Mouse (Mus musculus) MEL (cell line): Measurements from ENCODE around the gene Zmynd10. TPM values are rescaled to one million over a fixed set of nuclear protein-coding genes. Genes with fewer than 3 reads are reported as not detected.

Experiments used
- DNase-seq: peaks from one replicate; pipeline ENCODE4 v3.0.0; 2011; ENCODE audit warnings: low read depth, low spot score
- H3K27ac ChIP-seq: 2 replicates; pipeline ENCODE4 v1.5.1; 2012; ENCODE audit warnings: low read depth, mild to moderate bottlenecking, control low read depth, low read length, moderate library complexity; ENCODE audit not compliant: control insufficient read depth
- H3K27me3 ChIP-seq, 2 experiments: fragments of 150-350 bp in 1 of 2; sonication (generic) in 1 of 2; 2 replicates each; pipeline ENCODE4 v1.6.1; 2012; ENCODE audit warnings: low read length in 2 of 2, mild to moderate bottlenecking in 2 of 2, improper control_type of control experiment in 1 of 2, moderate library complexity in 1 of 2; ENCODE audit not compliant: insufficient read depth in 2 of 2, control insufficient read depth in 1 of 2
- H3K36me3 ChIP-seq, 2 experiments: 2 replicates each; pipeline ENCODE4 v1.6.1; 2012 to 2014; ENCODE audit warnings: low read length in 2 of 2, improper control_type of control experiment in 1 of 2, inconsistent platforms in 1 of 2, mild to moderate bottlenecking in 1 of 2; ENCODE audit not compliant: insufficient read depth in 2 of 2, control insufficient read depth in 1 of 2
- H3K4me1 ChIP-seq, 2 experiments: fragments of 150-350 bp in 1 of 2; sonication (generic) in 1 of 2; 2 replicates each; pipeline ENCODE4 v1.6.1; 2012; ENCODE audit warnings: low read length in 2 of 2, improper control_type of control experiment in 1 of 2, mild to moderate bottlenecking in 1 of 2; ENCODE audit not compliant: insufficient read depth in 2 of 2, control insufficient read depth in 1 of 2
- H3K4me3 ChIP-seq, 2 experiments: fragments of 150-350 bp in 1 of 2; sonication (generic) in 1 of 2; 2 replicates each; pipeline ENCODE4 v1.5.1; 2012; ENCODE audit warnings: low read depth in 2 of 2, low read length in 2 of 2, mild to moderate bottlenecking in 2 of 2, moderate library complexity in 2 of 2, control low read depth in 1 of 2, improper control_type of control experiment in 1 of 2; ENCODE audit not compliant: control insufficient read depth in 1 of 2, insufficient read depth in 1 of 2
- H3K79me2 ChIP-seq: 2 replicates; pipeline ENCODE4 v1.6.1; 2012; ENCODE audit warnings: mild to moderate bottlenecking, low read length, moderate library complexity; ENCODE audit not compliant: control insufficient read depth, poor library complexity, insufficient read depth
- H3K9ac ChIP-seq: 2 replicates; pipeline ENCODE4 v1.6.1; 2012; ENCODE audit warnings: low read depth, mild to moderate bottlenecking, control low read depth, low read length, moderate library complexity; ENCODE audit not compliant: control insufficient read depth, poor library complexity, severe bottlenecking
- H3K9me3 ChIP-seq: fragments of 150-350 bp; sonication (generic); replicated peaks from 2 replicates; pipeline ENCODE4 v1.6.1; 2012; ENCODE audit warnings: mild to moderate bottlenecking, low read length, improper control_type of control experiment, moderate library complexity; ENCODE audit not compliant: insufficient read depth
- BHLHE40 ChIP-seq: IDR thresholded peaks from 2 replicates; pipeline ENCODE4 v1.6.1; 2012; ENCODE audit warnings: low read depth, mild to moderate bottlenecking, inconsistent platforms, low read length, improper control_type of control experiment, borderline replicate concordance
- CHD2 ChIP-seq: IDR thresholded peaks from 2 replicates; pipeline ENCODE4 v1.6.1; 2011; ENCODE audit warnings: low read length, improper control_type of control experiment
- CTCF ChIP-seq, 3 experiments: IDR thresholded peaks in 2 of 3; conservative IDR thresholded peaks in 1 of 3; 2 replicates each; pipeline ENCODE4 v1.5.1; 2011 to 2012; ENCODE audit warnings: low read length in 3 of 3, low read depth in 2 of 3, mild to moderate bottlenecking in 2 of 3, improper control_type of control experiment in 1 of 3, inconsistent platforms in 1 of 3, mixed read lengths in 1 of 3, moderate library complexity in 1 of 3; ENCODE audit not compliant: control insufficient read depth in 1 of 3, insufficient read depth in 1 of 3, poor library complexity in 1 of 3, severe bottlenecking in 1 of 3
- E2F4 ChIP-seq: IDR thresholded peaks from 2 replicates; pipeline ENCODE4 v1.6.1; 2011; ENCODE audit warnings: low read depth, low read length, improper control_type of control experiment, borderline replicate concordance
- EP300 ChIP-seq, 2 experiments: IDR thresholded peaks; 2 replicates each; pipeline ENCODE4 v1.6.1; 2011; ENCODE audit warnings: improper control_type of control experiment in 2 of 2, low read length in 2 of 2, low read depth in 1 of 2, mild to moderate bottlenecking in 1 of 2
- ETS1 ChIP-seq: IDR thresholded peaks from 2 replicates; pipeline ENCODE4 v1.6.1; 2012; ENCODE audit warnings: low read depth, mild to moderate bottlenecking, inconsistent platforms, low read length, improper control_type of control experiment, moderate library complexity
- GATA1 ChIP-seq: IDR thresholded peaks from 2 replicates; pipeline ENCODE4 v1.6.1; 2011; ENCODE audit warnings: low read depth, low read length, improper control_type of control experiment
- HCFC1 ChIP-seq: IDR thresholded peaks from 2 replicates; pipeline ENCODE4 v1.6.1; 2012; ENCODE audit warnings: low read depth, mild to moderate bottlenecking, inconsistent platforms, low read length, improper control_type of control experiment, moderate library complexity
- JUND ChIP-seq: IDR thresholded peaks from 2 replicates; pipeline ENCODE4 v1.6.1; 2011; ENCODE audit warnings: low read depth, mild to moderate bottlenecking, improper control_type of control experiment, low read length
- MYB ChIP-seq: IDR thresholded peaks from 2 replicates; pipeline ENCODE4 v1.6.1; 2011; ENCODE audit warnings: mild to moderate bottlenecking, low read depth, low read length, improper control_type of control experiment
- MYC ChIP-seq: IDR thresholded peaks from 2 replicates; pipeline ENCODE4 v1.6.1; 2011; ENCODE audit warnings: low read depth, mild to moderate bottlenecking, low read length, improper control_type of control experiment, moderate library complexity
- NELFE ChIP-seq: IDR thresholded peaks from 2 replicates; pipeline ENCODE4 v1.6.1; 2011; ENCODE audit warnings: low read depth, low read length, improper control_type of control experiment
- POLR2AphosphoS2 ChIP-seq: IDR thresholded peaks from 2 replicates; pipeline ENCODE4 v1.6.1; 2011; ENCODE audit warnings: low read length, improper control_type of control experiment
- SIN3A ChIP-seq: IDR thresholded peaks from 2 replicates; pipeline ENCODE4 v1.6.1; 2012; ENCODE audit warnings: low read length, improper control_type of control experiment, inconsistent platforms
- SMC3 ChIP-seq: IDR thresholded peaks from 2 replicates; pipeline ENCODE4 v1.6.1; 2011; ENCODE audit warnings: low read depth, low read length, improper control_type of control experiment
- TAL1 ChIP-seq: IDR thresholded peaks from 2 replicates; pipeline ENCODE4 v1.6.1; 2012; ENCODE audit warnings: mild to moderate bottlenecking, inconsistent platforms, low read length, moderate library complexity, mixed read lengths
- TBP ChIP-seq: IDR thresholded peaks from 2 replicates; pipeline ENCODE4 v1.8.0; 2011; ENCODE audit warnings: low read depth, low read length, improper control_type of control experiment
- TCF12 ChIP-seq: IDR thresholded peaks from 2 replicates; pipeline ENCODE4 v1.6.1; 2014; ENCODE audit warnings: low read depth, mild to moderate bottlenecking, inconsistent platforms, low read length, improper control_type of control experiment, moderate library complexity
- UBTF ChIP-seq: IDR thresholded peaks from 2 replicates; pipeline ENCODE4 v1.6.1; 2012; ENCODE audit warnings: low read depth, mild to moderate bottlenecking, inconsistent platforms, low read length, improper control_type of control experiment, moderate library complexity, borderline replicate concordance; ENCODE audit not compliant: insufficient read depth
- USF2 ChIP-seq, 2 experiments: IDR thresholded peaks; 2 replicates each; pipeline ENCODE4 v1.6.1; 2011 to 2012; ENCODE audit warnings: improper control_type of control experiment in 2 of 2, low read length in 2 of 2, borderline replicate concordance in 1 of 2, inconsistent platforms in 1 of 2, low read depth in 1 of 2, mild to moderate bottlenecking in 1 of 2; ENCODE audit not compliant: insufficient read depth in 1 of 2
- ZMIZ1 ChIP-seq: IDR thresholded peaks from 2 replicates; pipeline ENCODE4 v1.6.1; 2012; ENCODE audit warnings: low read depth, mild to moderate bottlenecking, inconsistent platforms, low read length, improper control_type of control experiment, moderate library complexity
- ZNF384 ChIP-seq: IDR thresholded peaks from 2 replicates; pipeline ENCODE4 v1.6.1; 2012; ENCODE audit warnings: low read depth, mild to moderate bottlenecking, inconsistent platforms, low read length, improper control_type of control experiment
- polyA plus RNA-seq, 2 experiments: library from polyadenylated mRNA; stranded (reverse) in 1 of 2; unstranded in 1 of 2; fragments of >175 nt in 1 of 2; fragments of >200 nt in 1 of 2; gene quantifications; 2 replicates each; pipeline versions ENCODE4 v1.2.1 to v1.2.4; 2012; ENCODE audit warnings: low replicate concordance in 2 of 2, low read depth in 1 of 2; ENCODE audit not compliant: insufficient read length in 2 of 2, insufficient read depth in 1 of 2, missing spikeins in 1 of 2
- total RNA-seq: library from RNA; depleted of rRNA; stranded (reverse); fragments of 300-350 nt; gene quantifications from 2 replicates; pipeline ENCODE4 v1.2.3, GENCODE M21; 2012

Zmynd10 gene
- total and polyA plus RNA-seq, 3 experiments, result 0.31 to 0.85 TPM; not detected in 1

GRCm38 (mm10) chr9:107581584-107581983 is 34.5 kb downstream of the Zmynd10 start:
- H3K27ac ChIP-seq, result peak overlapping the region; percentile 98
- TF ChIP-seq MYB (peak; percentile 83), GATA1 (peak; percentile 58), ZMIZ1 (no peak), HCFC1 (peak; percentile 39; the same call in 1 of the 2 replicates), SMC3 (0 out of 2 replicates have a peak, but pooled peaks have one; percentile 12), CHD2 (no peak), TCF12 (peak; percentile 76), POLR2AphosphoS2 (0 out of 2 replicates have a peak, but pooled peaks have one; percentile 48), E2F4 (no peak), ETS1 (peak; percentile 46; the same call in 1 of the 2 replicates), EP300 (IDR thresholded peaks at IDR 0.05; ENCODE audit: low read depth in 1 of 2, low read length in 2 of 2) (peak; percentile 78 to 80), ZNF384 (peak; percentile 86), USF2 (IDR thresholded peaks at IDR 0.05; ENCODE audit: borderline replicate concordance in 1 of 2, insufficient read depth in 1 of 2, low read depth in 1 of 2, low read length in 2 of 2) (no peak)

GRCm38 (mm10) chr9:107582509-107583062 is 35.5 kb downstream of the Zmynd10 start:
- H3K4me3 ChIP-seq, result peak overlapping the region; percentile 81 to 98; a peak in 3 of 4 replicates
- TF ChIP-seq ZMIZ1, result no peak
- no peak for TF ChIP-seq NELFE
- TF ChIP-seq TAL1, result no peak
- no peak for TF ChIP-seq JUND
- TF ChIP-seq TBP, result no peak
- no peak for TF ChIP-seq MYB
- no peak for TF ChIP-seq BHLHE40
- TF ChIP-seq CHD2, result no peak
- no peak for TF ChIP-seq E2F4
- TF ChIP-seq UBTF, result no peak
- TF ChIP-seq SIN3A, result no peak
- TF ChIP-seq CTCF (IDR thresholded peaks at IDR 0.05 in 2 of 3, conservative IDR thresholded peaks at IDR 0.05 in 1 of 3; ENCODE audit: control insufficient read depth in 1 of 3, insufficient read depth in 1 of 3, low read depth in 2 of 3, low read length in 3 of 3, poor library complexity in 1 of 3, severe bottlenecking in 1 of 3), result no peak
- TF ChIP-seq MYC, result no peak

More at GRCm38 (mm10) chr9:107581584-107581983, 34.5 kb downstream of the Zmynd10 start:
- DNase-seq, result peak; percentile 57
- H3K79me2 ChIP-seq, result peaks cover 30% of the 10 kb centered on the region
- H3K4me3 ChIP-seq, result peak overlapping the region; percentile 81 to 98
- H3K27me3 ChIP-seq, result no peaks in the 10 kb centered on the region
- peaks cover 0 to 15% of the 10 kb centered on the region in 2 experiments; a peak in 2 of 4 replicates for H3K36me3 ChIP-seq
- peak overlapping the region; percentile 78 for H3K9ac ChIP-seq
- H3K9me3 ChIP-seq, result no peaks in the 10 kb centered on the region
- H3K4me1 ChIP-seq, result peaks cover 6 to 31% of the 10 kb centered on the region in 2 experiments; a peak in 3 of 4 replicates

More at GRCm38 (mm10) chr9:107582509-107583062, 35.5 kb downstream of the Zmynd10 start:
- Histone ChIP-seq H3K27ac (peak overlapping the region; percentile 55), H3K9ac (peak overlapping the region; percentile 78; the same call in 1 of the 2 replicates), H3K36me3 (peaks cover 0 to 18% of the 10 kb centered on the region in 2 experiments; a peak in 2 of 4 replicates), H3K79me2 (peaks cover 30% of the 10 kb centered on the region), H3K4me1 (peaks cover 8 to 28% of the 10 kb centered on the region in 2 experiments; a peak in 3 of 4 replicates), H3K9me3 (no peaks in the 10 kb centered on the region), H3K27me3 (no peaks in the 10 kb centered on the region)
- no peak for DNase-seq
